Mouse (Mus musculus) brain, embryonic 14.5 days (tissue): ENCODE data around the gene 1700029F12Rik.
"Not testable (repeated sequence)": the region's sequence is repeated elsewhere in the genome, so short reads cannot be mapped to it uniquely, and the experiment has no call there.

Source experiments
- CTCF ChIP-seq: fragments of 200-500 bp; IDR thresholded peaks from 2 replicates; pipeline ENCODE4 v1.5.1; 2012; ENCODE audit warnings: inconsistent platforms, mild to moderate bottlenecking, moderate library complexity, borderline replicate concordance; ENCODE audit not compliant: insufficient read depth, insufficient read length; ENCODE audit errors: extremely low read depth
- POLR2A ChIP-seq: fragments of 200-500 bp; IDR thresholded peaks from 2 replicates; pipeline ENCODE4 v1.6.1; 2012; ENCODE audit warnings: mild to moderate bottlenecking, inconsistent platforms, borderline replicate concordance; ENCODE audit not compliant: poor library complexity, insufficient read depth, insufficient read length, severe bottlenecking; ENCODE audit errors: extremely low read depth

GRCm38 (mm10) chr13:97064844-97065621 is 30.9 kb upstream of the 1700029F12Rik start:
- not testable (repeated sequence) for TF ChIP-seq CTCF, POLR2A
